44 mouse cellular contexts compared by ENCODE assay signal in the genomic region with DNA sequence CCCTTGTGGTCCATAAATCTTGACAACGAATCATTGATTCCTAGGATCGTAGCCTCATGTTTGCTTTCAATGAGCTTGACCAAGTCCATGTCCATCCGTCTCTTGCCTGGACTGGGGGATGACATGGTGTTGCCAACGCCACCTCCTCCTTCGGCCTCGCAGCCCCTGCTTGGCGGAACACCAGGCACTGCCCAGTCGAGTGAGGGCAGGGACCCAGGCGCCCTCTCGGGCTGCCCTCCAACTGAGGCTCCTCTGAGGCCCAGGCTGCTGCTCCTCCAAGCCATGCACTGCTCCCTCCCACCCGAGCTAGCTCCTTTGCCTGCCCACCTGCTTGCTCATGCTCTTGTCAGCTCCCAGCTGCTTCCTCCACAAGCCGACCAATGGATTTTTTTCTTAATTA. TPM values are rescaled to one million over a fixed set of nuclear protein-coding genes. Genes with fewer than 3 reads are reported as not detected.
"Had no signal": no experiment of that assay in that cellular context is flagged by ENCODE, and none has a peak within 500 bp of the region (broad histone marks: within the 10 kb centered on the region; RNA-seq: fewer than 3 reads in every experiment).

No protein-coding gene starts in this region.

- DNase-seq: left cerebral cortex, postnatal 4 days; liver; liver, embryonic 13.5 days; liver, postnatal 0 days; lung, adult 18-20 months; lung, adult 2 months; lung, embryonic 14.5 days; lung, postnatal 10 days; lung, postnatal 14 days; lung, postnatal 36 days; midbrain, embryonic 14.5 days had no signal

- H3K4me1 ChIP-seq: limb, embryonic 12.5 days; limb, embryonic 13.5 days; limb, embryonic 15.5 days; liver, embryonic 12.5 days; liver, embryonic 13.5 days; liver, embryonic 15.5 days; lung, embryonic 15.5 days; megakaryocyte, embryonic 14.5 days; midbrain, embryonic 10.5 days; midbrain, embryonic 12.5 days; midbrain, embryonic 13.5 days; midbrain, embryonic 15.5 days; neural tube, embryonic 12.5 days had no signal

- H3K4me3 ChIP-seq: limb, embryonic 12.5 days; limb, embryonic 13.5 days; limb, embryonic 15.5 days; liver, embryonic 12.5 days; liver, embryonic 13.5 days; liver, embryonic 15.5 days; lung, embryonic 15.5 days; megakaryocyte, embryonic 14.5 days; midbrain, embryonic 10.5 days; midbrain, embryonic 12.5 days; midbrain, embryonic 13.5 days; midbrain, embryonic 15.5 days; myocyte; neural tube, embryonic 12.5 days had no signal

- H3K27ac ChIP-seq: limb, embryonic 12.5 days; limb, embryonic 13.5 days; limb, embryonic 15.5 days; liver, embryonic 12.5 days; liver, embryonic 13.5 days; liver, embryonic 14.5 days; liver, embryonic 15.5 days; lung, embryonic 15.5 days; macrophage; midbrain, embryonic 10.5 days; midbrain, embryonic 12.5 days; midbrain, embryonic 13.5 days; midbrain, embryonic 15.5 days; neural tube, embryonic 12.5 days had no signal

- H3K27me3 ChIP-seq: limb, embryonic 12.5 days; limb, embryonic 13.5 days; limb, embryonic 15.5 days; liver, embryonic 12.5 days; liver, embryonic 13.5 days; liver, embryonic 15.5 days; lung, embryonic 15.5 days; megakaryocyte, embryonic 14.5 days; midbrain, embryonic 12.5 days; midbrain, embryonic 13.5 days; midbrain, embryonic 15.5 days; neural tube, embryonic 12.5 days had no signal

- H3K9ac ChIP-seq: limb, embryonic 12.5 days; limb, embryonic 13.5 days; limb, embryonic 15.5 days; liver, embryonic 12.5 days; liver, embryonic 13.5 days; liver, embryonic 14.5 days; liver, embryonic 15.5 days; liver, postnatal 0 days; lung, embryonic 14.5 days; lung, embryonic 15.5 days; midbrain, embryonic 12.5 days; midbrain, embryonic 13.5 days; midbrain, embryonic 15.5 days; neural tube, embryonic 12.5 days had no signal

- H3K9me3 ChIP-seq: limb, embryonic 12.5 days; limb, embryonic 13.5 days; limb, embryonic 15.5 days; liver, embryonic 12.5 days; liver, embryonic 13.5 days; liver, embryonic 15.5 days; lung, embryonic 15.5 days; midbrain, embryonic 10.5 days; midbrain, embryonic 12.5 days; midbrain, embryonic 13.5 days; midbrain, embryonic 15.5 days; neural tube, embryonic 12.5 days had no signal

- H3K36me3 ChIP-seq: limb, embryonic 12.5 days; limb, embryonic 13.5 days; limb, embryonic 15.5 days; liver, embryonic 12.5 days; liver, embryonic 13.5 days; liver, embryonic 15.5 days; lung, embryonic 15.5 days; midbrain, embryonic 10.5 days; midbrain, embryonic 12.5 days; midbrain, embryonic 13.5 days; midbrain, embryonic 15.5 days; neural tube, embryonic 12.5 days had no signal

- ATAC-seq: liver, embryonic 12.5 days; liver, postnatal 0 days; lung, postnatal 0 days; midbrain, embryonic 13.5 days; midbrain, embryonic 15.5 days; midbrain, embryonic 16.5 days had no signal

- H3K4me2 ChIP-seq: limb, embryonic 12.5 days; limb, embryonic 13.5 days; limb, embryonic 15.5 days; liver, embryonic 11.5 days; liver, embryonic 12.5 days; liver, embryonic 13.5 days; liver, embryonic 15.5 days; lung, embryonic 14.5 days; lung, embryonic 15.5 days; midbrain, embryonic 11.5 days; midbrain, embryonic 12.5 days; midbrain, embryonic 13.5 days; midbrain, embryonic 15.5 days; neural tube, embryonic 12.5 days had no signal

RNA-seq across cellular contexts. Expression of gene Gm906, which starts 42.1 kb away (rescaled TPM):
- total RNA-seq: left cerebral cortex, postnatal 10 days; left cerebral cortex, postnatal 14 days; left cerebral cortex, postnatal 25 days; left cerebral cortex, postnatal 36 days; left cerebral cortex, postnatal 4 days; liver, adult 2 months; megakaryocyte progenitor cell, adult 5-6 weeks; megakaryocyte, adult 5-6 weeks; megakaryocyte-erythroid progenitor cell, adult 5-6 weeks; midbrain, postnatal 0 days; monocyte, adult 5-6 weeks had no signal
- polyA plus RNA-seq: limb, embryonic 11.5 days; limb, embryonic 12.5 days; limb, embryonic 13.5 days; limb, embryonic 14.5 days; limb, embryonic 15.5 days; liver, adult 2 months; liver, embryonic 11.5 days; liver, embryonic 12.5 days; liver, embryonic 13.5 days; liver, embryonic 14.5 days; liver, embryonic 15.5 days; liver, embryonic 16.5 days; liver, postnatal 0 days; lung, adult 2 months; macrophage; midbrain, embryonic 10.5 days; midbrain, embryonic 11.5 days; midbrain, embryonic 12.5 days; midbrain, embryonic 13.5 days; midbrain, embryonic 14.5 days; midbrain, embryonic 15.5 days; midbrain, embryonic 16.5 days; midbrain, postnatal 0 days; myocyte; neural tube, embryonic 11.5 days; neural tube, embryonic 12.5 days had no signal
